Mouse (Mus musculus): ENCODE data around the gene Rras2. TPM values are rescaled to one million over a fixed set of nuclear protein-coding genes. Genes with fewer than 3 reads are reported as not detected.

Rras2 gene
- 21.4 and 39.5 TPM in 2 replicates for polyA plus RNA-seq (2012; rRNA removed; ENCODE audit: low replicate concordance)

GRCm38 (mm10) chr7:114117444-114117905 is at the start of gene Rras2:
Rras2 (minus strand) TSS chr7:114117781.

Other genes with a start within 250 kb of the Rras2 start
- gene Copb1, start 136.9 kb upstream of the Rras2 start, polyA plus RNA-seq (2012; rRNA removed; ENCODE audit: low replicate concordance): 9.5 and 12.3 TPM in 2 replicates
- gene Psma1, start 158.3 kb upstream of the Rras2 start, polyA plus RNA-seq (2012; rRNA removed; ENCODE audit: low replicate concordance): 23.1 and 28.9 TPM in 2 replicates